Mouse (Mus musculus): ENCODE measurements around the gene Slc4a3. TPM values are rescaled to one million over a fixed set of nuclear protein-coding genes. Genes with fewer than 3 reads are reported as not detected.

Gene Slc4a3
- total and polyA plus RNA-seq, 2 experiments from 2014 or later: 96.4 to 191 TPM

- Histone ChIP-seq H3K27me3 (ENCODE audit: insufficient read depth, low read length) (no peaks in the 10 kb centered on the region), H3K4me1 (ENCODE audit: insufficient read depth, low read length) (no peaks in the 10 kb centered on the region), H3K9me3 (ENCODE audit: low read length) (no peaks in the 10 kb centered on the region), H3K36me3 (ENCODE audit: insufficient read depth, low read length) (peaks cover 25% of the 10 kb centered on the region; the same call in 1 of the 2 replicates), H3K27ac (no peak overlapping the region), H3K4me3 (ENCODE audit: low read length) (no peak overlapping the region), H3K9ac (replicated peaks; ENCODE audit: low read length) (no peak overlapping the region), H3K4me2 (ENCODE audit: low read depth, low read length) (no peak overlapping the region)
- DNase-seq (ENCODE audit: low spot score) (no peak), ATAC-seq (no peak)
- TF ChIP-seq CTCF (IDR thresholded peaks at IDR 0.05; ENCODE audit: low read depth): no peak
- WGBS: 80% methylated on average over 9 of the region's 9 CpGs
Measured at GRCm38 (mm10) chr1:75538597-75539190, 7.4 kb upstream of the Slc4a3 start.

DNA sequence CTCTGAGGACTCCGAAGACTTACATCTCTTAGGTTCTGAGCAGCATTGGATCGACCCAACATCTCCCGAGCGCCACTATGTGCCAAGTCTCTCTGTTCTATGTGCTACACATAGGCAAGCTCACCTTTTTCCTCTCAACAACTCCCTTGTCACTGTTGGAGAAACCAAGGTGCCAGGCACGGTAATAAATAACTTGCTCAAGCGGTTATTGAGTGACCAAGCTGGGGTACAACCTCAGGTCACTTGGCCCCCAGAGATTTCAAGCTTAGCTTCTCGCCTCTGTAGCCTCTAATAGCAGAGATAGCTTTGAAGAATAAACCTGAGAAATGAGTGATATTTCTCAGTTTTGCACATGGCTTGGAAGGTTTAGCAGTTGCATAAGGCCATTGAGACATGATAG, 4.6 kb upstream of the Slc4a3 start:
- H3K27me3 ChIP-seq (ENCODE audit: insufficient read depth, low read length): no peaks in the 10 kb centered on the region
- 93% methylated on average over 7 of the region's 7 CpGs for WGBS
- H3K4me3 ChIP-seq (ENCODE audit: low read length): no peak overlapping the region

DNA sequence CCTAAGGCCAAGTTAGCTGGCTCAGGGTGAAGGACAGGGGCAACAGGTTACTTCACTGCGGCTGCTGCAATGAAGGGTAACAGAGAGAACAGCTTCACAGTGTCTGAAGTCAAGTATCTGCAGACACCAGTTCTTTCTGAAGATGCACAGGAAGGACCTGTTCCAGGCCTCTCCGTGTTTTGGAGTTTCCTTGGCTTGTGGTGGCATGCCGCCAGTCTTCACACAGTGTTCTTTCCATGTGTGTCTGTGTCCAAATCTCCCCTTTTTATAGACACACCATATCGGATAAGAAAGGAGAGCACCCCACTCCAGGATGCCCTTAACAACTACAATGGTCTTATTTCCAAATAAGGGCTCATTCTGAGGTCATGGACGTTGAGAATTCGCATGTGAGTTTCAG, 1.7 kb upstream of the Slc4a3 start:
- ATAC-seq (no peak), DNase-seq (ENCODE audit: low spot score) (no peak)
- no peaks in the 10 kb centered on the region for H3K36me3 ChIP-seq (ENCODE audit: insufficient read depth, low read length)
- WGBS: 89% methylated on average over 6 of the region's 6 CpGs
- no peak overlapping the region for H3K4me2 ChIP-seq (ENCODE audit: low read depth, low read length)
- no peak overlapping the region for H3K4me3 ChIP-seq (ENCODE audit: low read length)
- H3K27ac ChIP-seq: no peak overlapping the region
- H3K9ac ChIP-seq (replicated peaks; ENCODE audit: low read length): no peak overlapping the region
- TF ChIP-seq CTCF (IDR thresholded peaks at IDR 0.05; ENCODE audit: low read depth): no peak
- peaks cover 9% of the 10 kb centered on the region for H3K4me1 ChIP-seq (ENCODE audit: insufficient read depth, low read length)
- no peaks in the 10 kb centered on the region for H3K27me3 ChIP-seq (ENCODE audit: insufficient read depth, low read length)
- H3K9me3 ChIP-seq (ENCODE audit: low read length): no peaks in the 10 kb centered on the region

More for the DNA sequence above, 4.6 kb upstream of the Slc4a3 start:
- H3K36me3 ChIP-seq (ENCODE audit: insufficient read depth, low read length): peaks cover 6% of the 10 kb centered on the region; the same call in 1 of the 2 replicates
- ATAC-seq (no peak), DNase-seq (ENCODE audit: low spot score) (no peak)
- peaks cover under 1% of the 10 kb centered on the region; the same call in 1 of the 2 replicates for H3K4me1 ChIP-seq (ENCODE audit: insufficient read depth, low read length)
- no peak overlapping the region for H3K9ac ChIP-seq (replicated peaks; ENCODE audit: low read length)
- no peak overlapping the region for H3K27ac ChIP-seq
- H3K9me3 ChIP-seq (ENCODE audit: low read length): no peaks in the 10 kb centered on the region
- TF ChIP-seq CTCF (IDR thresholded peaks at IDR 0.05; ENCODE audit: low read depth): no peak
- H3K4me2 ChIP-seq (ENCODE audit: low read depth, low read length): no peak overlapping the region

GRCm38 (mm10) chr1:75547351-75547750, 1.3 kb downstream of the Slc4a3 start:
- Histone ChIP-seq H3K4me1 (ENCODE audit: insufficient read depth, low read length) (peaks cover 9% of the 10 kb centered on the region), H3K9ac (replicated peaks; ENCODE audit: low read length) (no peak overlapping the region)

DNA sequence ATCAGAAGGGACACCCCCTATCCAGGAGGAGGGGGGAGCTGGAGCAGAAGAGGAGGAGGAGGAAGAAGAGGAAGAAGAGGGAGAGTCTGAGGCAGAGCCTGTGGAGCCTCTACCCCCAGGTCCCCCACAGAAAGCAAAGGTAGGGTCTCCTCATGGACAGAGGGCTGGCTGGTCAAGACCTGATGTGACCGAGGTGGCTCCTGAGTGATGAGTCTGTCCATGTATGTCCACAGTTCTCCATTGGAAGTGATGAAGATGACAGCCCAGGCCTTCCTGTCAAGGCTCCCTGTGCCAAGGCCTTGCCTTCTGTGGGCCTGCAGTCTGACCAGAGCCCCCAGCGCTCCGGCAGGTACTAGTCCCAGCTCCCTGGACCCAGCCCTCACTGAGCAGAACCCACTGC, 2.0 kb downstream of the Slc4a3 start:
- no peak for TF ChIP-seq CTCF (IDR thresholded peaks at IDR 0.05; ENCODE audit: low read depth)
- H3K9me3 ChIP-seq (ENCODE audit: low read length): no peaks in the 10 kb centered on the region
- 88% methylated on average over 3 of the region's 3 CpGs for WGBS
- H3K27ac ChIP-seq: no peak overlapping the region
- no peaks in the 10 kb centered on the region for H3K27me3 ChIP-seq (ENCODE audit: insufficient read depth, low read length)
- H3K36me3 ChIP-seq (ENCODE audit: insufficient read depth, low read length): peaks cover 3% of the 10 kb centered on the region
- no peak for ATAC-seq
- no peak for DNase-seq (ENCODE audit: low spot score)
- no peak overlapping the region for H3K9ac ChIP-seq (replicated peaks; ENCODE audit: low read length)
- no peak overlapping the region for H3K4me2 ChIP-seq (ENCODE audit: low read depth, low read length)
- H3K4me3 ChIP-seq (ENCODE audit: low read length): no peak overlapping the region
- H3K4me1 ChIP-seq (ENCODE audit: insufficient read depth, low read length): peaks cover 9% of the 10 kb centered on the region

More at GRCm38 (mm10) chr1:75547351-75547750, 1.3 kb downstream of the Slc4a3 start:
- peak overlapping the region; percentile 76; the same call in 1 of the 2 replicates for H3K4me3 ChIP-seq (ENCODE audit: low read length)
- H3K27ac ChIP-seq: no peak overlapping the region; the same call in 1 of the 2 replicates
- H3K36me3 ChIP-seq (ENCODE audit: insufficient read depth, low read length): no peaks in the 10 kb centered on the region; the same call in 1 of the 2 replicates
- TF ChIP-seq CTCF (IDR thresholded peaks at IDR 0.05; ENCODE audit: low read depth): no peak
- H3K4me2 ChIP-seq (ENCODE audit: low read depth, low read length): peak overlapping the region; percentile 81
- no peaks in the 10 kb centered on the region for H3K9me3 ChIP-seq (ENCODE audit: low read length)
- 95% methylated on average over 13 of the region's 13 CpGs for WGBS
- no peak for ATAC-seq
- no peaks in the 10 kb centered on the region for H3K27me3 ChIP-seq (ENCODE audit: insufficient read depth, low read length)
- no peak for DNase-seq (ENCODE audit: low spot score)

DNA sequence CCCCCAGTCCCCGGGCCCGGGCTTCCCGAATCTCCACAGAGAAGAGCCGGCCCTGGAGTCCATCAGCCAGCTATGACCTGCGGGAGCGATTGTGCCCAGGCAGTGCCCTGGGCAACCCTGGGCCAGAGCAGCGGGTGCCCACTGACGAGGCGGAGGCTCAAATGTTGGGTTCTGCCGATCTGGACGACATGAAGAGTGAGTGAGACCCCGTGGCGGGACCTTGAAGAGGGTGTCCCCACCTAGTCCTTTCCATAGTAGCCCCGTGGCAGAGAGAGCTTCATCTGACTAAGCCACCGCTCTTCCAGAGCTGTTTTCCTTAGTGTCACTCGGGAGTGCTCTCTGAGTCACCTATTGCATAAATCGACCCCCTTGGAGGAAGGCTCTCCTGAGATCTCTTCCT, 2.8 kb downstream of the Slc4a3 start:
- 91% methylated on average over 17 of the region's 17 CpGs for WGBS
- no peaks in the 10 kb centered on the region for H3K9me3 ChIP-seq (ENCODE audit: low read length)
- TF ChIP-seq CTCF (IDR thresholded peaks at IDR 0.05; ENCODE audit: low read depth): no peak

More for the DNA sequence above, 2.8 kb downstream of the Slc4a3 start:
- H3K9ac ChIP-seq (replicated peaks; ENCODE audit: low read length): no peak overlapping the region
- DNase-seq (ENCODE audit: low spot score) (no peak), ATAC-seq (no peak)
- no peak overlapping the region for H3K27ac ChIP-seq
- no peak overlapping the region for H3K4me3 ChIP-seq (ENCODE audit: low read length)
- no peak overlapping the region for H3K4me2 ChIP-seq (ENCODE audit: low read depth, low read length)
- no peaks in the 10 kb centered on the region for H3K27me3 ChIP-seq (ENCODE audit: insufficient read depth, low read length)
- H3K36me3 ChIP-seq (ENCODE audit: insufficient read depth, low read length): peaks cover 3% of the 10 kb centered on the region
- peaks cover 9% of the 10 kb centered on the region for H3K4me1 ChIP-seq (ENCODE audit: insufficient read depth, low read length)

Data from hindbrain, postnatal 0 days (tissue).